Mouse (Mus musculus): ENCODE results near the gene Slc46a3.

DNA sequence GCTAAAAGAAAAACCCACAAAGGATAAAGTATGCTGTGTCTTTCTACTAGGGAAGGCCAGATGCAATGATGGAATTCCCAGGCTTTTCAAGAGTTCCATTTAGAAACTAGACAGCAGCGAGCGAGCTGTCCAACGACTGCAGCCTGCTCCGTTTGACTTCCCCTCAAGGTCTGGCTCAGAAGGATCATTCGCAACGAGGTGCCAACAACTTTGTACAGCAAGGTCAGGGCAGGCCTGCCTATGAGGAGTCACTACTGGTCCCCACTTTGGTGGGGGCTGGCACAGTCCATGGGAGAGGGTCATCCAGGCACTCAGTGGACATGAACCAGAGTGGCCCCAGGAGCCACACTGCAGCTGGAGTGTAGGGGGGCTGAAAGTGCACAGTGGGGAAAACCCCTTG, 11.0 kb downstream of the Slc46a3 start:
- TF ChIP-seq FLI1 (IDR thresholded peaks at IDR 0.05; ENCODE audit: low read length): no peak
- no peak for TF ChIP-seq GATA1 (IDR thresholded peaks at IDR 0.05; ENCODE audit: borderline replicate concordance, low read length)

Data from megakaryocyte, embryonic 14.5 days (primary cell).